Mouse (Mus musculus) myocyte (in vitro differentiated cells): ENCODE data around the gene Pkig. TPM values are rescaled to one million over a fixed set of nuclear protein-coding genes. Genes with fewer than 3 reads are reported as not detected.

ENCODE experiments used
- H3K27me3 ChIP-seq: one replicate; pipeline ENCODE4 v1.6.1; 2011; ENCODE audit not compliant: control insufficient read depth, insufficient read depth, insufficient read length
- H3K36me3 ChIP-seq: one replicate; pipeline ENCODE4 v1.6.1; 2011; ENCODE audit not compliant: control insufficient read depth, insufficient read depth
- H3K4me2 ChIP-seq: one replicate; pipeline ENCODE4 v1.6.1; 2011; ENCODE audit warnings: low read depth, control low read depth
- H3K4me3 ChIP-seq: one replicate; pipeline ENCODE4 v1.5.1; 2011; ENCODE audit warnings: mild to moderate bottlenecking, control low read depth, moderate library complexity
- H3K79me2 ChIP-seq: one replicate; pipeline ENCODE4 v1.6.1; 2011; ENCODE audit not compliant: control insufficient read depth, insufficient read depth
- H3ac ChIP-seq: one replicate; pipeline ENCODE4 v1.6.1; 2011; ENCODE audit not compliant: control insufficient read depth, insufficient read length
- CEBPB ChIP-seq: IDR thresholded peaks from 2 replicates; pipeline ENCODE4 v1.6.1; 2011; ENCODE audit warnings: mild to moderate bottlenecking, moderate library complexity; ENCODE audit not compliant: poor library complexity, insufficient read depth, severe bottlenecking
- E2F4 ChIP-seq: IDR thresholded peaks from one replicate; pipeline ENCODE4 v1.6.1; 2011; ENCODE audit warnings: mild to moderate bottlenecking, control low read depth, moderate library complexity; ENCODE audit not compliant: insufficient read depth
- MAX ChIP-seq: IDR thresholded peaks from one replicate; pipeline ENCODE4 v1.6.1; 2011; ENCODE audit warnings: low read depth, mild to moderate bottlenecking, control low read depth
- MYOD1 ChIP-seq, 3 experiments: IDR thresholded peaks; one replicate each; pipeline ENCODE4 v1.6.1; 2011; ENCODE audit warnings: control low read depth in 2 of 3, low read depth in 2 of 3, mild to moderate bottlenecking in 2 of 3, moderate library complexity in 1 of 3; ENCODE audit not compliant: insufficient read length in 2 of 3, control insufficient read depth in 1 of 3
- MYOG ChIP-seq, 3 experiments: IDR thresholded peaks; one replicate each; pipeline ENCODE4 v1.6.1; 2011; ENCODE audit warnings: control low read depth in 2 of 3, low read depth in 2 of 3, mild to moderate bottlenecking in 2 of 3; ENCODE audit not compliant: insufficient read length in 2 of 3, control insufficient read depth in 1 of 3, insufficient read depth in 1 of 3
- POLR2A ChIP-seq: IDR thresholded peaks from one replicate; pipeline ENCODE4 v1.6.1; 2011; ENCODE audit warnings: low read depth, mild to moderate bottlenecking, control low read depth, moderate library complexity; ENCODE audit not compliant: insufficient read length
- POLR2AphosphoS2 ChIP-seq: IDR thresholded peaks from one replicate; pipeline ENCODE4 v1.6.1; 2011; ENCODE audit warnings: low read depth, control low read depth; ENCODE audit not compliant: insufficient read length
- REST ChIP-seq: IDR thresholded peaks from one replicate; pipeline ENCODE4 v1.6.1; 2011; ENCODE audit warnings: mild to moderate bottlenecking, control low read depth, moderate library complexity; ENCODE audit not compliant: insufficient read depth, insufficient read length
- SRF ChIP-seq: IDR thresholded peaks from one replicate; pipeline ENCODE4 v1.6.1; 2011; ENCODE audit warnings: low read depth; ENCODE audit not compliant: control insufficient read depth, insufficient read length
- TCF12 ChIP-seq: IDR thresholded peaks from one replicate; pipeline ENCODE4 v1.6.1; 2011; ENCODE audit warnings: mild to moderate bottlenecking, control low read depth; ENCODE audit not compliant: poor library complexity, insufficient read depth, severe bottlenecking
- TCF3 ChIP-seq: IDR thresholded peaks from one replicate; pipeline ENCODE4 v1.6.1; 2011; ENCODE audit warnings: low read depth, control low read depth; ENCODE audit not compliant: insufficient read length
- USF1 ChIP-seq: IDR thresholded peaks from one replicate; pipeline ENCODE4 v1.6.1; 2011; ENCODE audit warnings: low read depth, mild to moderate bottlenecking, control low read depth, moderate library complexity
- polyA plus RNA-seq: library from polyadenylated mRNA; unstranded; fragments of >200 nt; fragmentation: generic; extraction: Trizol; gene quantifications from one replicate; pipeline ENCODE4 v1.2.1, GENCODE M21; 2012; ENCODE audit warnings: missing spikeins

The Pkig gene
- polyA plus RNA-seq, 1 experiment: 799 TPM

GRCm38 (mm10) chr2:163692873-163693612 lies 34.9 kb downstream of the Pkig start:
- H3K27me3 ChIP-seq: no peaks in the 10 kb centered on the region
- no peak overlapping the region for H3K4me2 ChIP-seq
- no peaks in the 10 kb centered on the region for H3K36me3 ChIP-seq
- H3ac ChIP-seq: peak overlapping the region; percentile 39
- H3K4me3 ChIP-seq: peak overlapping the region; percentile 39
- H3K79me2 ChIP-seq: peaks cover 40% of the 10 kb centered on the region
- TF ChIP-seq TCF12 (no peak), CEBPB (no peak), MAX (no peak), USF1 (no peak), REST (no peak), SRF (no peak), MYOG (IDR thresholded peaks at IDR 0.05; ENCODE audit: control insufficient read depth in 1 of 3, insufficient read depth in 1 of 3, insufficient read length in 2 of 3, low read depth in 2 of 3) (no peak), POLR2A (no peak)

GRCm38 (mm10) chr2:163693716-163694314 lies 35.6 kb downstream of the Pkig start:
- H3K36me3 ChIP-seq: no peaks in the 10 kb centered on the region
- H3ac ChIP-seq: peak overlapping the region; percentile 39
- peak; percentile 98 for TF ChIP-seq POLR2AphosphoS2
- peak; percentile 28 for TF ChIP-seq TCF12
- TF ChIP-seq REST: no peak
- TF ChIP-seq CEBPB: 0 out of 2 replicates have a peak, but pooled peaks have one; percentile 28
- no peak for TF ChIP-seq E2F4
- TF ChIP-seq USF1: no peak
- TF ChIP-seq SRF: peak; percentile 40
- peak; percentile 55 to 87 (median 86) for TF ChIP-seq MYOD1 (IDR thresholded peaks at IDR 0.05; ENCODE audit: control insufficient read depth in 1 of 3, insufficient read length in 2 of 3, low read depth in 2 of 3)
- no peak for TF ChIP-seq MAX
- TF ChIP-seq TCF3: no peak
- peak in 2 of 3 experiments; percentile 87 to 92 for TF ChIP-seq MYOG (IDR thresholded peaks at IDR 0.05; ENCODE audit: control insufficient read depth in 1 of 3, insufficient read depth in 1 of 3, insufficient read length in 2 of 3, low read depth in 2 of 3)
- TF ChIP-seq POLR2A: peak; percentile 97
- H3K4me2 ChIP-seq: peak overlapping the region; percentile 75
- peaks cover 47% of the 10 kb centered on the region for H3K79me2 ChIP-seq
- no peaks in the 10 kb centered on the region for H3K27me3 ChIP-seq
- peak overlapping the region; percentile 39 for H3K4me3 ChIP-seq

- H3K79me2 ChIP-seq: peaks cover 77% of the 10 kb centered on the region
- no peaks in the 10 kb centered on the region for H3K36me3 ChIP-seq
- H3K4me3 ChIP-seq: peak overlapping the region; percentile 39
- H3K27me3 ChIP-seq: no peaks in the 10 kb centered on the region
- TF ChIP-seq MYOD1 (IDR thresholded peaks at IDR 0.05; ENCODE audit: control insufficient read depth in 1 of 3, insufficient read length in 2 of 3, low read depth in 2 of 3) (no peak), USF1 (no peak), POLR2A (no peak), SRF (no peak), TCF3 (no peak), E2F4 (no peak), MAX (no peak), TCF12 (no peak), REST (no peak), POLR2AphosphoS2 (no peak), MYOG (IDR thresholded peaks at IDR 0.05; ENCODE audit: control insufficient read depth in 1 of 3, insufficient read depth in 1 of 3, insufficient read length in 2 of 3, low read depth in 2 of 3) (no peak), CEBPB (no peak)
- no peak overlapping the region for H3ac ChIP-seq
- peak overlapping the region; percentile 75 for H3K4me2 ChIP-seq
Observed at GRCm38 (mm10) chr2:163696763-163697162, 38.6 kb downstream of the Pkig start.

GRCm38 (mm10) chr2:163697764-163698480 lies 39.7 kb downstream of the Pkig start:
- Histone ChIP-seq H3K4me3 (peak overlapping the region; percentile 39), H3K27me3 (no peaks in the 10 kb centered on the region), H3K36me3 (no peaks in the 10 kb centered on the region), H3ac (peak overlapping the region; percentile 44), H3K79me2 (peaks cover 88% of the 10 kb centered on the region), H3K4me2 (peak overlapping the region; percentile 98)
- TF ChIP-seq POLR2A: peak; percentile 34
- TF ChIP-seq TCF12: peak; percentile 5
- no peak for TF ChIP-seq USF1
- TF ChIP-seq SRF: peak; percentile 11
- TF ChIP-seq MYOG (IDR thresholded peaks at IDR 0.05; ENCODE audit: control insufficient read depth in 1 of 3, insufficient read depth in 1 of 3, insufficient read length in 2 of 3, low read depth in 2 of 3): peak; percentile 4 to 72 (median 60)
- peak in 2 of 3 experiments; percentile 63 to 71 for TF ChIP-seq MYOD1 (IDR thresholded peaks at IDR 0.05; ENCODE audit: control insufficient read depth in 1 of 3, insufficient read length in 2 of 3, low read depth in 2 of 3)
- peak; percentile 44 for TF ChIP-seq POLR2AphosphoS2
- TF ChIP-seq E2F4: no peak
